Mouse (Mus musculus) neural tube, embryonic 14.5 days (tissue): ENCODE measurements around the gene Cend1. TPM values are rescaled to one million over a fixed set of nuclear protein-coding genes. Genes with fewer than 3 reads are reported as not detected.

Source experiments
- ATAC-seq: fragments of 200-750 bp; cut with Nextera tagmentation; 2 replicates; pipeline ENCODE4 v1.8.0; 2017; ENCODE audit warnings: low read depth, mild to moderate bottlenecking, moderate TSS enrichment, moderate library complexity
- H3K27ac ChIP-seq: fragments of 300-500 bp; sonication (generic); 2 replicates; pipeline ENCODE4 v1.5.1; 2014; ENCODE audit warnings: low read depth, mild to moderate bottlenecking, control low read depth, low read length, moderate library complexity, mixed read lengths
- H3K27me3 ChIP-seq: fragments of 300-500 bp; sonication (generic); 2 replicates; pipeline ENCODE4 v1.6.1; 2014; ENCODE audit warnings: low read length; ENCODE audit not compliant: control insufficient read depth, insufficient read depth
- H3K36me3 ChIP-seq: fragments of 300-500 bp; sonication (generic); 2 replicates; pipeline ENCODE4 v1.6.1; 2014; ENCODE audit warnings: low read length, mixed read lengths; ENCODE audit not compliant: control insufficient read depth, insufficient read depth
- H3K4me1 ChIP-seq: fragments of 300-500 bp; sonication (generic); 2 replicates; pipeline ENCODE4 v1.6.1; 2014; ENCODE audit warnings: low read length; ENCODE audit not compliant: control insufficient read depth, insufficient read depth
- H3K4me2 ChIP-seq: fragments of 300-500 bp; sonication (generic); 2 replicates; pipeline ENCODE4 v1.6.1; 2014; ENCODE audit warnings: mild to moderate bottlenecking, low read depth, low read length, control low read depth
- H3K4me3 ChIP-seq: fragments of 300-500 bp; sonication (generic); 2 replicates; pipeline ENCODE4 v1.5.1; 2014; ENCODE audit warnings: low read depth, low read length, control low read depth, mixed read lengths
- H3K9ac ChIP-seq: fragments of 300-500 bp; sonication (generic); replicated peaks from 2 replicates; pipeline ENCODE4 v1.6.1; 2014; ENCODE audit warnings: low read depth, mild to moderate bottlenecking, control low read depth, low read length, mixed read lengths
- H3K9me3 ChIP-seq: fragments of 300-500 bp; sonication (generic); 2 replicates; pipeline ENCODE4 v1.6.1; 2016; ENCODE audit warnings: low read length; ENCODE audit not compliant: control insufficient read depth
- WGBS: fragments of 180-500 bp; shearing (Covaris S2); extraction: QIAGEN DNeasy Blood & Tissue Kit; methylation state at CpG from one replicate; pipeline ENCODE4 v1.1.7; 2014; 5-methylcytosine and 5-hydroxymethylcytosine counted together
- polyA plus RNA-seq: library from polyadenylated mRNA; unstranded; fragments of >200 nt; fragmentation: Nextera tagmentation; extraction: Ambion mirVana; gene quantifications from 2 replicates; pipeline ENCODE4 v1.2.1, GENCODE M21; 2014

The Cend1 gene
- polyA plus RNA-seq, 1 experiment from 2014 or later = 70.7 TPM

GRCm38 (mm10) chr7:141461521-141462332, 32.4 kb upstream of the Cend1 start:
- peak overlapping the region; percentile 54 for H3K4me2 ChIP-seq
- 3% methylated on average over 42 of the region's 59 CpGs for WGBS
- H3K36me3 ChIP-seq = peaks cover 8% of the 10 kb centered on the region; the same call in 1 of the 2 replicates
- peaks cover 52% of the 10 kb centered on the region for H3K27me3 ChIP-seq
- no peak overlapping the region for H3K27ac ChIP-seq
- peaks cover 6% of the 10 kb centered on the region; the same call in 1 of the 2 replicates for H3K4me1 ChIP-seq
- H3K9me3 ChIP-seq = no peaks in the 10 kb centered on the region
- no peak for ATAC-seq
- H3K9ac ChIP-seq = peak overlapping the region; percentile 45
- peak overlapping the region; percentile 18 for H3K4me3 ChIP-seq

DNA sequence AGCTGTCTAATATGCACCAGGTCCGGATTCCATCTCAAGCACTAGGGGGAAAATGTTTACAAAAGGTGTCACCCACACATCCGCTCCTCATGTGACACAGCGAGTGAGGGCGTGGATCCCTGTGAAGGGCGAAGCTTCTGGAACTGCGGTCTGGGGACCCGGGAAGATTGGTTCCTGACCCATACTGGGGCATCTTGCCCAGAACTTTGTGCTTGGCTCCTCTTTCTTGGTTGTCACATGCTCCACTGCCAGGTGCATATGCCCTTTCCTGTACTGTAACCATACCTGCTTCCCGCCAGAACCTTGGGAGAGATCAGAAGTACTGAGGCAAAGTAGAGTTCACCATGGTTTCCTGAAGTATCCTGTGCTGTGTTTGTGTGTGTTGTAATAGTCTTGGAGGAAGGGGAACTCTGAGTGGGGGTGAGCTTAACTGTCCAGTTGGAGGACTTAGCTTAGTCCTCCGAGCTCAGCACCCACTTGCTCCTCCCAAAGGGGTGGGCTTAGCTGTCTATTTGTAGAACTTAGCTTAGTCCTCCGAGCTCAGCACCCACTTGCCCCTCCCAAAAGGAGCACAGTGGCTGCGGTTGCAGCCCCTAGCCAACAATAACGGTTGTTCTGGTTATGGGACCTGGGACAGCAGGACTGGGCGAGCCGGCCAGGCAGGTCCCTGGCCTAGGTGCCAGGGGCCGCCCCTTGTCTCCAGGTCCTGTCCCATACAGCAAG, 31.3 kb upstream of the Cend1 start, which contains the start of gene Cracr2b:
Gene Cracr2b (plus strand): TSS at position 704 of the 723 bp plus-strand sequence.
- H3K4me1 ChIP-seq = peaks cover 14% of the 10 kb centered on the region
- 81% methylated on average over 15 of the region's 15 CpGs for WGBS
- peak within 1 kb of the TSS; percentile 54 for H3K4me2 ChIP-seq
- no peak within 1 kb of the TSS for H3K27ac ChIP-seq
- no peaks in the 10 kb centered on the region for H3K9me3 ChIP-seq
- peak within 1 kb of the TSS; percentile 45 for H3K9ac ChIP-seq
- peaks cover 49% of the 10 kb centered on the region for H3K27me3 ChIP-seq
- no peak for ATAC-seq
- peak within 1 kb of the TSS; percentile 18 for H3K4me3 ChIP-seq
- peaks cover 8% of the 10 kb centered on the region; the same call in 1 of the 2 replicates for H3K36me3 ChIP-seq

- Histone ChIP-seq H3K4me1 (peaks cover 14% of the 10 kb centered on the region), H3K9me3 (no peaks in the 10 kb centered on the region), H3K4me3 (no peak overlapping the region), H3K27me3 (peaks cover 45% of the 10 kb centered on the region), H3K27ac (no peak overlapping the region), H3K4me2 (no peak overlapping the region), H3K9ac (no peak overlapping the region), H3K36me3 (peaks cover 8% of the 10 kb centered on the region; the same call in 1 of the 2 replicates)
- no peak for ATAC-seq
- WGBS = 82% methylated on average over 5 of the region's 5 CpGs
Measured at GRCm38 (mm10) chr7:141460001-141460390, 30.7 kb upstream of the Cend1 start.

DNA sequence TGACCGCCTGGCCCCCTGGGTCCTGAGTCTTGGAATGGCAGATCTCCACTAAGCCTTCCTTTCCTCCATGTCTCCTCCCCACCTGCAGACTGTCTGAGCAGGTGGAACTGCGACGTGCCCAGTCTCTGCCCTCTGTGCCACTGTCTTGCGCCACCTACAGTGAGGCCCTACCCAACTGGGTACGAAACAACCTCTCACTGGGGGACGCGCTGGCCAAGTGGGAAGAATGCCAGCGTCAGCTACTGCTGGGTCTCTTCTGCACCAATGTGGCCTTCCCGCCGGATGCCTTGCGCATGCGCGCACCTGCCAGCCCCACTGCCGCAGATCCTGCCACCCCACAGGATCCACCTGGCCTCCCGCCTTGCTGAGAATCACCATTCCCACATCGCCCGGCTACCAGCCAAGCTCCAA, 30.0 kb upstream of the Cend1 start:
- 90% methylated on average over 17 of the region's 17 CpGs for WGBS
- Histone ChIP-seq H3K4me2 (no peak overlapping the region), H3K27me3 (peaks cover 38% of the 10 kb centered on the region), H3K4me3 (no peak overlapping the region), H3K9ac (no peak overlapping the region), H3K27ac (no peak overlapping the region), H3K9me3 (no peaks in the 10 kb centered on the region), H3K4me1 (peaks cover 13% of the 10 kb centered on the region), H3K36me3 (peaks cover 8% of the 10 kb centered on the region; the same call in 1 of the 2 replicates)
- ATAC-seq = no peak

DNA sequence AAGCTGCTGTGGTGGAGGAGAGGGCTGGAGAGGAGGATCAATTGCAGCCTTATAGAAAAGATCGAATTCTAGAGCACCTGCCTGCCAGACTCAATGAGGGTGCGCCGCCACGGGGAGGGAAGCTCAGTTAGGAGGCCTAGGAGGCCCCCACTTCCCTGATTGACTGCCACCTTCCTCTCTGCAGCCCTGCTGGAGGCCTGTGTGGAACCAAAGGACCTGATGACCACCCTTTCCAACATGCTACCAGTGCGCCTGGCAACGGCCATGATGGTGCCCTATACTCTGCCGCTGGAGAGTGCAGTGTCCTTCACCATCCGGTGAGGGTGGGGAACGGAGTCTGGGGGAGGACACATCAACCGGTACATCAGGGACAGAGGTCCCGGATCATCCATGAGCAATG, 29.4 kb upstream of the Cend1 start:
- Histone ChIP-seq H3K9ac (no peak overlapping the region), H3K27ac (no peak overlapping the region), H3K9me3 (no peaks in the 10 kb centered on the region), H3K4me1 (peaks cover 13% of the 10 kb centered on the region), H3K4me2 (no peak overlapping the region), H3K27me3 (peaks cover 32% of the 10 kb centered on the region), H3K4me3 (no peak overlapping the region), H3K36me3 (peaks cover 8% of the 10 kb centered on the region; the same call in 1 of the 2 replicates)
- no peak for ATAC-seq
- 91% methylated on average over 11 of the region's 11 CpGs for WGBS

- ATAC-seq = no peak
- no peak overlapping the region for H3K9ac ChIP-seq
- H3K27me3 ChIP-seq = peaks cover 26% of the 10 kb centered on the region
- no peaks in the 10 kb centered on the region for H3K9me3 ChIP-seq
- no peak overlapping the region for H3K27ac ChIP-seq
- H3K36me3 ChIP-seq = peaks cover 8% of the 10 kb centered on the region; the same call in 1 of the 2 replicates
- 73% methylated on average over 15 of the region's 15 CpGs for WGBS
- H3K4me3 ChIP-seq = no peak overlapping the region
- H3K4me1 ChIP-seq = peaks cover 13% of the 10 kb centered on the region
- H3K4me2 ChIP-seq = no peak overlapping the region
Measured at GRCm38 (mm10) chr7:141457986-141458660, 28.8 kb upstream of the Cend1 start.

- ATAC-seq = no peak
- Histone ChIP-seq H3K4me2 (no peak overlapping the region), H3K4me1 (peaks cover 13% of the 10 kb centered on the region), H3K36me3 (peaks cover 8% of the 10 kb centered on the region; the same call in 1 of the 2 replicates), H3K9me3 (no peaks in the 10 kb centered on the region), H3K4me3 (no peak overlapping the region), H3K9ac (no peak overlapping the region), H3K27me3 (peaks cover 22% of the 10 kb centered on the region), H3K27ac (no peak overlapping the region)
- WGBS = 93% methylated on average over 14 of the region's 14 CpGs
Measured at GRCm38 (mm10) chr7:141457236-141457635, 27.9 kb upstream of the Cend1 start.

GRCm38 (mm10) chr7:141456739-141457138, 27.4 kb upstream of the Cend1 start:
- no peak overlapping the region for H3K4me3 ChIP-seq
- H3K4me2 ChIP-seq = no peak overlapping the region
- WGBS = 92% methylated on average over 6 of the region's 6 CpGs
- no peaks in the 10 kb centered on the region for H3K9me3 ChIP-seq
- no peak for ATAC-seq
- H3K36me3 ChIP-seq = peaks cover 9% of the 10 kb centered on the region; the same call in 1 of the 2 replicates
- no peak overlapping the region for H3K9ac ChIP-seq
- peaks cover 11% of the 10 kb centered on the region for H3K4me1 ChIP-seq
- peaks cover 18% of the 10 kb centered on the region for H3K27me3 ChIP-seq
- H3K27ac ChIP-seq = no peak overlapping the region
